Mouse (Mus musculus): Measurements from ENCODE around the gene Elf2.

DNA sequence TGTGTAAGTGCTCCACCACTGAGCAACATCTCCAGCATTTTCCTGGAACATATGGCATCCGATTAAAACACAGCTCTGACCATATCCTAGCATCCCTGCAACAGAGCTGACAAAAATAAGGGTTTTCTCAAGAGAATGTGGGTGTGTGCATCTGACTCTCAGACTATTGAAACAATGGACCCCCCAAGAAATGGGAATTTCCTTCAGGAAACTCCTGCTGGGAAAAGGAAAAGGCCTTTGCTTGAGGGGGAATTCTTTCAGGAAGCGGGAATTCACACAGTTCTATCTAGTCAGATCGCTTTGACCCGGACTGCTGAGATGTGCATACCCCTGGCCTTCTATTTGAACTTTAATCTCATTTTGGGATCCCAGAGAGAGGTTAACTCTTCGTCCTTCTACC is 116.9 kb downstream of the Elf2 start:
- TF ChIP-seq CTCF (IDR thresholded peaks at IDR 0.05; ENCODE audit: control insufficient read depth, insufficient read depth, insufficient replicate concordance, low read depth, low read length): no peak
- no peak for TF ChIP-seq POLR2A (IDR thresholded peaks at IDR 0.05; ENCODE audit: control insufficient read depth, low read depth, low read length)

Measured in testis, adult 2 months (tissue).